Mouse (Mus musculus) cortical plate, adult 2 months (tissue): ENCODE results near the gene Cacna1s.

Experiments used
- CTCF ChIP-seq: fragments of 200-500 bp; IDR thresholded peaks from 2 replicates; pipeline ENCODE4 v1.5.1; 2011; ENCODE audit warnings: mild to moderate bottlenecking, control low read depth, low read length; ENCODE audit not compliant: insufficient read depth; ENCODE audit errors: extremely low read depth
- POLR2A ChIP-seq: fragments of 200-500 bp; IDR thresholded peaks from 2 replicates; pipeline ENCODE4 v1.6.1; 2011; ENCODE audit warnings: mild to moderate bottlenecking, low read length, control low read depth; ENCODE audit not compliant: insufficient read depth; ENCODE audit errors: extremely low read depth

- no peak for TF ChIP-seq CTCF
- TF ChIP-seq POLR2A = no peak
Observed at GRCm38 (mm10) chr1:136014796-136015502, 37.6 kb upstream of the Cacna1s start.
